Comparison of ENCODE assay signal across 8 mouse cellular contexts in genomic region chr8:20557609-20558008, GRCm38 (mm10). TPM values are rescaled to one million over a fixed set of nuclear protein-coding genes. Genes with fewer than 3 reads are reported as not detected.
DNase-seq lines count a peak whose midpoint lies in the region; ATAC-seq and TF ChIP-seq lines count a peak whose summit lies in the region.
"Not testable (repeated sequence)": the region's sequence is repeated elsewhere in the genome, so short reads cannot be mapped to it uniquely, and the experiment has no call there.

No protein-coding gene starts in this region.

- peak overlapping the region; percentile 28; the same call in 1 of the 2 replicates for H3K4me3 ChIP-seq in heart, embryonic 11.5 days (ENCODE audit: low read depth, low read length)
- H3K4me3 ChIP-seq in intestine, postnatal 0 days (ENCODE audit: low read depth, low read length), result not testable (repeated sequence)
- H3K4me3 ChIP-seq in limb, embryonic 10.5 days, result peak overlapping the region; percentile 37

- peak overlapping the region; percentile 43 for H3K4me2 ChIP-seq in heart, embryonic 11.5 days
- peak overlapping the region; percentile 48 for H3K4me2 ChIP-seq in intestine, postnatal 0 days (replicated peaks; ENCODE audit: low read depth)

- DNase-seq in adrenal gland, postnatal 25 days, result peak; percentile 34
- not testable (repeated sequence) for DNase-seq in limb, embryonic 10.5 days (ENCODE audit: low spot score)
- peak; percentile 18 for DNase-seq in right cerebral cortex, postnatal 14 days
- DNase-seq in urinary bladder, adult 2 months (ENCODE audit: low spot score), result peak; percentile 22

- not testable (repeated sequence) for H3K27me3 ChIP-seq in heart, embryonic 11.5 days (ENCODE audit: control insufficient read depth, insufficient read depth, low read length); intestine, postnatal 0 days (replicated peaks; ENCODE audit: control insufficient read depth, insufficient read depth, low read length); limb, embryonic 10.5 days (ENCODE audit: low read depth, poor library complexity, severe bottlenecking)

- not testable (repeated sequence) for H3K9ac ChIP-seq in heart, embryonic 11.5 days (ENCODE audit: low read depth, low read length); intestine, postnatal 0 days (ENCODE audit: low read depth, low read length)

- not testable (repeated sequence) for H3K4me1 ChIP-seq in heart, embryonic 11.5 days (ENCODE audit: control insufficient read depth, insufficient read depth, low read length); intestine, postnatal 0 days (replicated peaks; ENCODE audit: control insufficient read depth, insufficient read depth, low read length); limb, embryonic 10.5 days

- peak; percentile 100 for ATAC-seq in erythroblast, adult 5-6 weeks (replicated peaks; ENCODE audit: low FRiP score, poor library complexity, severe bottlenecking)
- ATAC-seq in heart, embryonic 11.5 days (replicated peaks; ENCODE audit: insufficient number of reproducible peaks, low FRiP score, low TSS enrichment), result peak; percentile 97
- peak; percentile 99 for ATAC-seq in intestine, postnatal 0 days
- ATAC-seq in megakaryocyte, adult 5-6 weeks (ENCODE audit: poor library complexity, severe bottlenecking), result peak; percentile 100

- not testable (repeated sequence) for H3K36me3 ChIP-seq in heart, embryonic 11.5 days (ENCODE audit: control insufficient read depth, insufficient read depth, low read length); intestine, postnatal 0 days (ENCODE audit: control insufficient read depth, insufficient read depth)
- peaks cover 11% of the 10 kb centered on the region for H3K36me3 ChIP-seq in limb, embryonic 10.5 days

- H3K9me3 ChIP-seq in heart, embryonic 11.5 days (replicated peaks; ENCODE audit: control insufficient read depth, low read length); intestine, postnatal 0 days (ENCODE audit: control insufficient read depth); limb, embryonic 10.5 days (replicated peaks): not testable (repeated sequence)

- not testable (repeated sequence) for H3K27ac ChIP-seq in heart, embryonic 11.5 days (ENCODE audit: low read depth, low read length); intestine, postnatal 0 days (ENCODE audit: low read depth, low read length); limb, embryonic 10.5 days

- not testable (repeated sequence) for TF ChIP-seq CTCF in intestine, postnatal 0 days (IDR thresholded peaks at IDR 0.05; ENCODE audit: low read depth)

- 43% methylated on average over 40 of the region's 47 CpGs for WGBS in heart, embryonic 11.5 days (ENCODE audit: insufficient replicate concordance)
- 50% methylated on average over 41 of the region's 47 CpGs for WGBS in intestine, postnatal 0 days
- 72% methylated on average over 47 of the region's 47 CpGs for WGBS in limb, embryonic 10.5 days

RNA-seq across cellular contexts. Expression of gene Gm21119, which starts 57.1 kb away (rescaled TPM):
- total RNA-seq in adrenal gland, postnatal 25 days (2021), result 0.67 and 1.0 TPM in 2 replicates
- total RNA-seq in erythroblast, adult 5-6 weeks (2015; ENCODE audit: low replicate concordance), result not detected in 2 replicates
- not detected in 2 replicates for total RNA-seq in erythroblast, adult 5-6 weeks (2017; ENCODE audit: low replicate concordance)
- 0.17 TPM in 1 of 2 replicates, not detected in the other for polyA plus RNA-seq in heart, embryonic 11.5 days (2014; fragmentation: Nextera tagmentation; extraction: Ambion mirVana)
- 0.12 and 0.13 TPM in 2 replicates for polyA plus RNA-seq in intestine, postnatal 0 days (2015; fragmentation: Nextera tagmentation; extraction: Ambion mirVana)
- polyA plus RNA-seq in limb, embryonic 10.5 days (2016; fragmentation: Nextera tagmentation; extraction: Ambion mirVana), result 0.14 TPM in 1 of 2 replicates, not detected in the other
- 0.11 TPM in 1 of 2 replicates, not detected in the other for total RNA-seq in megakaryocyte, adult 5-6 weeks (2015)
- total RNA-seq in megakaryocyte, adult 5-6 weeks (2017), result not detected in 2 replicates
- 0.18 and 0.19 TPM in 2 replicates for polyA plus RNA-seq in urinary bladder, adult 2 months (2012; rRNA removed)
